Mouse (Mus musculus): ENCODE measurements around the gene Chrnd.

The Chrnd gene

GRCm38 (mm10) chr1:87243021-87243420 lies 52.6 kb downstream of the Chrnd start:
- DNase-seq: no peak

- no peak for DNase-seq
Measured at GRCm38 (mm10) chr1:87245430-87245829, 55.0 kb downstream of the Chrnd start.

- DNase-seq: peak; percentile 73
Measured at GRCm38 (mm10) chr1:87245929-87246815, 55.8 kb downstream of the Chrnd start.

All from right cerebral cortex, adult 18-20 months (tissue).